Mouse (Mus musculus) kidney, adult 2 months (tissue): ENCODE data around the gene Ajap1. TPM values are rescaled to one million over a fixed set of nuclear protein-coding genes. Genes with fewer than 3 reads are reported as not detected.

Experiments
- DNase-seq: peaks from one replicate; pipeline ENCODE4 v3.0.0; 2021
- H3K27ac ChIP-seq: fragments of 200-500 bp; 2 replicates; pipeline ENCODE4 v1.5.1; 2012; ENCODE audit warnings: low read depth, low read length, control low read depth, inconsistent platforms; ENCODE audit not compliant: insufficient read depth
- H3K27me3 ChIP-seq: fragments of 200-500 bp; replicated peaks from 2 replicates; pipeline ENCODE4 v1.6.1; 2012; ENCODE audit warnings: mild to moderate bottlenecking, moderate library complexity, low read length, inconsistent platforms; ENCODE audit not compliant: control insufficient read depth, insufficient read depth
- H3K36me3 ChIP-seq: fragments of 200-500 bp; 2 replicates; pipeline ENCODE4 v1.6.1; 2012; ENCODE audit warnings: mild to moderate bottlenecking, moderate library complexity, low read length, inconsistent platforms; ENCODE audit not compliant: control insufficient read depth, insufficient read depth
- H3K4me1 ChIP-seq: fragments of 200-500 bp; 2 replicates; pipeline ENCODE4 v1.6.1; 2011; ENCODE audit warnings: low read length; ENCODE audit not compliant: control insufficient read depth, insufficient read depth
- H3K4me3 ChIP-seq: fragments of 200-500 bp; 2 replicates; pipeline ENCODE4 v1.5.1; 2011; ENCODE audit warnings: mild to moderate bottlenecking, low read depth, low read length, control low read depth; ENCODE audit not compliant: insufficient read depth
- CTCF ChIP-seq: fragments of 200-500 bp; conservative IDR thresholded peaks from 2 replicates; pipeline ENCODE4 v1.5.1; 2011; ENCODE audit warnings: low read depth, mild to moderate bottlenecking, control low read depth, low read length, moderate library complexity, mixed read lengths; ENCODE audit not compliant: insufficient read depth, insufficient read length
- POLR2A ChIP-seq: fragments of 200-500 bp; IDR thresholded peaks from one replicate; pipeline ENCODE4 v1.6.1; 2011; ENCODE audit warnings: low read depth, low read length, control low read depth
- WGBS: fragments of 180-500 bp; shearing (Covaris S2); methylation state at CpG from one replicate; pipeline ENCODE4 v1.1.7; 2018; 5-methylcytosine and 5-hydroxymethylcytosine counted together
- polyA plus RNA-seq: library from polyadenylated mRNA; depleted of rRNA; stranded (reverse); fragments of >200 nt; gene quantifications from 2 replicates; pipeline ENCODE4 v1.2.3, GENCODE M21; 2012

Gene Ajap1
- polyA plus RNA-seq, 1 experiment, result 0.16 TPM

DNA sequence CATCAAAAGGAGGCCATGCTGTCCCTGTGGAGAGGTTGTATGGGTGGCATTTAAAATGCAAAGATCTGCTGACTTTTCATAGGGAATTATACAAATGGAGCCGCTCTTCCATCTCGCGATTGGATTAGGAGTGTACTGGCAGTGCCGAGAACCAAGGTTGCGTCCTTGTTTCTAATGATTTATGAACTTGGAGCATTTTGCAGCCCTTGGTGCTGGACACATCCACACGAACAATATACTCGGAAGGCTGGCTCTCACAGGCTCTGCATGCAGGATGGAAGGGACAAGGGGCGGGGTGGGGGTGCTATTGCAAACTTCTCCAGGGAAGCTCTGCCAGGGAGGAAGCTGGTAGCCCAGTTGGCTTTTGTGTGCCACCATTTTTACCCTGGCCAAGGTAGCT, 31.1 kb downstream of the Ajap1 start:
- no peak for DNase-seq
- TF ChIP-seq CTCF (no peak), POLR2A (no peak)
- WGBS, result 81% methylated on average over 8 of the region's 8 CpGs
- H3K27me3 ChIP-seq, result no peaks in the 10 kb centered on the region
- H3K4me3 ChIP-seq, result no peak overlapping the region
- no peaks in the 10 kb centered on the region for H3K4me1 ChIP-seq
- H3K36me3 ChIP-seq, result no peaks in the 10 kb centered on the region
- no peak overlapping the region for H3K27ac ChIP-seq

DNA sequence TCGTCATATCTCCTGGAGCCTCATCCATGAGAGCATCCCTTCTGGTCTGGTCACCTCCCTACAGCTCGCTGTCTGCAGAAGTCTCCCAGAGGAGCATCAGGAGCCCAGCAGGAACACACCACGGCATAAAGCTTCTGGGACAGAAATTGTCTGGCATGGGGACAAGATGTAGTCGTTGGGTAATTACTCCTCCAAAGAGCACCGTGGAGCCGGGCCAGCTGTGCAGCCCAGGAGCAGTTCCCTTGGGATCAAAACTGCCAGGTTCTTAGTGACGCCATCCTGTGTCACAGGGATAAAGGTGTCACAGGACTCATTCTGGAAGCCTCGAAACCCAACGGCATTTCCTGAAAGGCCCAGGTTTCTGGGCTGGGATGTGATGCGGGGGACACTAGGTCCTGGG, 40.1 kb downstream of the Ajap1 start:
- TF ChIP-seq CTCF (no peak), POLR2A (no peak)
- WGBS, result 72% methylated on average over 10 of the region's 10 CpGs
- DNase-seq, result no peak

DNA sequence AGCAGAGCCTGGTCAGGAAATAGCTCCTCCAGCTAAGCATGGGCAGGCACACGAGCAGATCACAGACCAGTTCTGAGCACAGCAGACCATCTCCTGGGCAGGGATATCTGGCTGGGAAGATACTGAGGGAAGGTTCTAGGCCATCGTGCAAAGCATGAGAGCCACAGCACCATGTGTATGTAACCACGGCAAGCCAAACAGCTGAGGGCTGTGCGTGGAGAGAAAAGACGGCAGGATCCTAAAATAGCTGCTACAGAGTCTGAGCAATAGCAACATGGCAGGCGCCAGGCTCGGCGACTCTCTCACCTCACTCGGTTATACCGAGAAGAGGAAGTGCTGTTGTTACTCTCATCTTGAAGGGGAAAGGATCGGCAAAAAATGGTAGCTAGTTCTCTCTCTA, 42.7 kb downstream of the Ajap1 start:
- WGBS, result 71% methylated on average over 11 of the region's 11 CpGs
- H3K4me1 ChIP-seq, result no peaks in the 10 kb centered on the region
- DNase-seq, result no peak
- H3K4me3 ChIP-seq, result no peak overlapping the region
- H3K27ac ChIP-seq, result no peak overlapping the region
- no peaks in the 10 kb centered on the region for H3K27me3 ChIP-seq
- H3K36me3 ChIP-seq, result no peaks in the 10 kb centered on the region
- TF ChIP-seq CTCF (no peak), POLR2A (no peak)

More for the DNA sequence above, 40.1 kb downstream of the Ajap1 start:
- H3K4me3 ChIP-seq, result no peak overlapping the region
- H3K4me1 ChIP-seq, result no peaks in the 10 kb centered on the region
- H3K36me3 ChIP-seq, result no peaks in the 10 kb centered on the region
- no peak overlapping the region for H3K27ac ChIP-seq
- no peaks in the 10 kb centered on the region for H3K27me3 ChIP-seq

DNA sequence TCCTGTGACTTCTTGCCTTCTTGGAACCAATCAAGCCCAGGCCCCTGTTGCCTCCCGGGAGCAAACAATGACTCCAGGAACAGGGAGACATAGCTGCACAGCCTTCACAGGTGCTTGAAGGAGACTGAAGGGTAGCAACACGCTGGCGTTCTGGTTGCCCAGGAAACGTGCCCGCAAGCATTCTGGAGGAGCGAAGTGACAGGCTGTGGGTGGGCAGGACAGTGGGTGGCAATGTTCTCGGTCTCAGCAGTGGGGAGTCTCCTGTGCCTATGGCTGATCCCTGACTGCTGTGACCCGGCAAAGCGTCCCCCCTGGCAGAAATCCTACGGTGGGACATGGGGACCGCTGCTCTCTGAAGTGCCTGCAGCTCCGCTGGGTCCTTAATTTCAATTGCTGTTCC, 43.6 kb downstream of the Ajap1 start:
- no peak overlapping the region for H3K4me3 ChIP-seq
- peak; percentile 22 for DNase-seq
- no peak overlapping the region for H3K27ac ChIP-seq
- no peaks in the 10 kb centered on the region for H3K36me3 ChIP-seq
- 55% methylated on average over 12 of the region's 12 CpGs for WGBS
- H3K27me3 ChIP-seq, result no peaks in the 10 kb centered on the region
- H3K4me1 ChIP-seq, result no peaks in the 10 kb centered on the region
- TF ChIP-seq POLR2A, result no peak
- TF ChIP-seq CTCF, result no peak

DNA sequence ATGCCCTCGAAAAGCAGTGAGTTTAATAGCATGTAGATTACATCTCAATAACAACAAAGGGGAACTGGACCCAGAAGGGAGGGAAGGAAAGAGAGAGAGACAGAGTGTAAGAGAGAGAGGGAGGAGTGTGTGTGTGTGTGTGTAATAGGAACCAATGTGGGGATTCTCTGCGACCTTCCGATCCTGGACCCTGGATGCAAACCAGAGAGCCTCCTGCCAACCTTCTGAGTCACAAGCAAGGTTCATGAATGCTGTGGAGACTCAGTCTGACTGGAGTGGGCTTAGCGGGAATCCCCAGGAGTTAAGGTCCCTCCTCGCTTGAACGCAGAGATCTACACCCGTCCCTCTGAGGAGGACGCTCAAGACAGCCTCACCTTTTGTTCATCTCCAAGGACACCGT, 45.4 kb downstream of the Ajap1 start:
- TF ChIP-seq POLR2A (no peak), CTCF (no peak)
- WGBS, result 64% methylated on average over 9 of the region's 9 CpGs
- peak; percentile 21 for DNase-seq

DNA sequence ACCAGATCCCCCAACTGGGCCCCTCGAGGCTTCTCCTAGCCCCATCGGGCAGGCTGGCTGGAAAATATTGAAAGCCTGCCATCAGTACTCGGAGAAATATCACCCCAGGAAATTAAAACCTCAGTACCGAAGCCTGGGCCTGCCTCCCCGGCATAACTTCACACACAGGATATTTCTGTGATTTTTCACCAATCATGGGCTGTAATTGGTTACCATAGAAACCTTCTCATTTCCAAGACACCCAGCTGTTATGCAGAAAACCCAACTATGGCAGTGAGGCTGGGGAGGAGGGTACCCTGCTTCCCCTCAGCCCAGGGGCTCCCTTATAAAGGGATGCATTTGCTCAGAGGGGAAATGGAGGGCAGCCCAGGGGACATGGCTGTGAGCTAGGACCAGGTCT, 46.7 kb downstream of the Ajap1 start:
- TF ChIP-seq POLR2A, result no peak
- TF ChIP-seq CTCF, result no peak
- H3K27ac ChIP-seq, result no peak overlapping the region
- WGBS, result 66% methylated on average over 5 of the region's 5 CpGs

More for the DNA sequence above, 45.4 kb downstream of the Ajap1 start:
- Histone ChIP-seq H3K36me3 (no peaks in the 10 kb centered on the region), H3K4me3 (no peak overlapping the region), H3K27me3 (no peaks in the 10 kb centered on the region), H3K27ac (no peak overlapping the region), H3K4me1 (no peaks in the 10 kb centered on the region)

DNA sequence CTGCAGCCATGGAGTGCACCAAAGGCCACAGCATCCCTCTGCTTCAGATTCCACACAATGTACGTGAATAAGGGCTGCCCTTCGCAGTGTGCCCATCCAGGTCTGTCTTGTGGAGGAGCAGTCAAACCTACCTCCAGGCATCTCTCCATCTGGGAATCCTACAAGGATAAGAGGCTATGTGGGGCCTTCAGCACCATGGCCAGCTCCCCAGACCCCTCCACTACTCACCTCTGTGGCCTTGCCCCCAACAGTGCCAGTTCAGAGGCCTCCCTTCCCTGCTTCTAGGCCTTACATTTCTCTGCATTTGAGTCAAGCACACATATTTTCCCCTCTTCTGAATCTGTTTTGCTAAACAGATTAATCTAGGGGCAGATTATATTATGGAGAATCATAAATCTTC, 52.6 kb downstream of the Ajap1 start:
- Histone ChIP-seq H3K36me3 (no peaks in the 10 kb centered on the region), H3K27me3 (no peaks in the 10 kb centered on the region), H3K4me3 (no peak overlapping the region), H3K27ac (no peak overlapping the region), H3K4me1 (no peaks in the 10 kb centered on the region)
- no peak for TF ChIP-seq POLR2A
- TF ChIP-seq CTCF, result no peak
- no peak for DNase-seq
- 98% methylated on average over 2 of the region's 2 CpGs for WGBS

More for the DNA sequence above, 46.7 kb downstream of the Ajap1 start:
- no peak overlapping the region for H3K4me3 ChIP-seq
- no peak for DNase-seq
- H3K27me3 ChIP-seq, result no peaks in the 10 kb centered on the region
- H3K36me3 ChIP-seq, result no peaks in the 10 kb centered on the region
- H3K4me1 ChIP-seq, result no peaks in the 10 kb centered on the region

DNA sequence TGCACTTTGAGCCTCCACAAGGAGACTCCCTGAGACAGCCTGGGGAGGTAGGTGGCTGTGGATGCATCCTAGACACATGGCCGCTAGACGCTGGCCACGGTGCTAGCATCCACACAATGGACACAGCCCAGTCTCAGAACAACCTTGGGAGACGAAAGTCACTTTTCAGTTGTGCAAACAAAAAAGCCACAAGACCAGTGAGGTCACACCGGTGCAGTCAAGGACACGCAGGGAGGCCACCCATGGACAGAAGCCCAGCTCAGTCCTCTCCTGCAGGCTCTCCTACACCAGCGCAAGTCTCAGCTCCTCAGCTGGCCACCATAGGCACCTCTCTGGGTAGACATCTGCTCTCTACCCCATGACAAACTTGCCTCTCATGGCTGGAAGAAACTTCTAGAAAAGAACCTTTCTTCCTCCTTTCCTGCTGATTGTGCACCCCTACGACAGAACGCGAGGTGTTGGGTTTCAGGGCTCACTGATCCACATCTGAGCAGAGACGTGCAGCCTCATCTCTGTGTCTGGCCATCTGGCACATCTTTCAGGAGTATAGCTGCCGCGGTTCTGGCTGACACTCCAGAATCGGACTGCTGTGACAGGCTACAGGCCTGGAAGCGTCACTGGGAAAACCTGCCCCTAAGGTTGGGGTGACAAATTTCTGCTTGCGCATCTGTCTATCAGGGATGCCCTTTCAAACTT, 56.5 kb downstream of the Ajap1 start:
- H3K36me3 ChIP-seq, result no peaks in the 10 kb centered on the region
- H3K4me1 ChIP-seq, result no peaks in the 10 kb centered on the region
- no peak for DNase-seq
- 41% methylated on average over 16 of the region's 16 CpGs for WGBS
- H3K4me3 ChIP-seq, result no peak overlapping the region
- H3K27ac ChIP-seq, result no peak overlapping the region
- no peaks in the 10 kb centered on the region for H3K27me3 ChIP-seq
- TF ChIP-seq POLR2A (no peak), CTCF (no peak)
